Mouse (Mus musculus) cortical plate, adult 2 months (tissue): ENCODE results near the gene Luc7l3.

Experiments used
- CTCF ChIP-seq: fragments of 200-500 bp; IDR thresholded peaks from 2 replicates; pipeline ENCODE4 v1.5.1; 2011; ENCODE audit warnings: mild to moderate bottlenecking, control low read depth, low read length; ENCODE audit not compliant: insufficient read depth; ENCODE audit errors: extremely low read depth
- POLR2A ChIP-seq: fragments of 200-500 bp; IDR thresholded peaks from 2 replicates; pipeline ENCODE4 v1.6.1; 2011; ENCODE audit warnings: mild to moderate bottlenecking, low read length, control low read depth; ENCODE audit not compliant: insufficient read depth; ENCODE audit errors: extremely low read depth

- no peak for TF ChIP-seq CTCF
- no peak for TF ChIP-seq POLR2A
These were observed 28.5 kb upstream of the Luc7l3 start for GRCm38 (mm10) chr11:94350337-94350736.
